Mouse (Mus musculus) myocyte (in vitro differentiated cells): ENCODE measurements around the gene Akt1. TPM values are rescaled to one million over a fixed set of nuclear protein-coding genes. Genes with fewer than 3 reads are reported as not detected.

Experiments
- H3K27me3 ChIP-seq: one replicate; pipeline ENCODE4 v1.6.1; 2011; ENCODE audit not compliant: control insufficient read depth, insufficient read depth, insufficient read length
- H3K36me3 ChIP-seq: one replicate; pipeline ENCODE4 v1.6.1; 2011; ENCODE audit not compliant: control insufficient read depth, insufficient read depth
- H3K4me2 ChIP-seq: one replicate; pipeline ENCODE4 v1.6.1; 2011; ENCODE audit warnings: low read depth, control low read depth
- H3K4me3 ChIP-seq: one replicate; pipeline ENCODE4 v1.5.1; 2011; ENCODE audit warnings: mild to moderate bottlenecking, control low read depth, moderate library complexity
- H3K79me2 ChIP-seq: one replicate; pipeline ENCODE4 v1.6.1; 2011; ENCODE audit not compliant: control insufficient read depth, insufficient read depth
- H3ac ChIP-seq: one replicate; pipeline ENCODE4 v1.6.1; 2011; ENCODE audit not compliant: control insufficient read depth, insufficient read length
- CEBPB ChIP-seq: IDR thresholded peaks from 2 replicates; pipeline ENCODE4 v1.6.1; 2011; ENCODE audit warnings: mild to moderate bottlenecking, moderate library complexity; ENCODE audit not compliant: poor library complexity, insufficient read depth, severe bottlenecking
- E2F4 ChIP-seq: IDR thresholded peaks from one replicate; pipeline ENCODE4 v1.6.1; 2011; ENCODE audit warnings: mild to moderate bottlenecking, control low read depth, moderate library complexity; ENCODE audit not compliant: insufficient read depth
- MAX ChIP-seq: IDR thresholded peaks from one replicate; pipeline ENCODE4 v1.6.1; 2011; ENCODE audit warnings: low read depth, mild to moderate bottlenecking, control low read depth
- MYOD1 ChIP-seq, 3 experiments: IDR thresholded peaks; one replicate each; pipeline ENCODE4 v1.6.1; 2011; ENCODE audit warnings: control low read depth in 2 of 3, low read depth in 2 of 3, mild to moderate bottlenecking in 2 of 3, moderate library complexity in 1 of 3; ENCODE audit not compliant: insufficient read length in 2 of 3, control insufficient read depth in 1 of 3
- MYOG ChIP-seq, 3 experiments: IDR thresholded peaks; one replicate each; pipeline ENCODE4 v1.6.1; 2011; ENCODE audit warnings: control low read depth in 2 of 3, low read depth in 2 of 3, mild to moderate bottlenecking in 2 of 3; ENCODE audit not compliant: insufficient read length in 2 of 3, control insufficient read depth in 1 of 3, insufficient read depth in 1 of 3
- POLR2A ChIP-seq: IDR thresholded peaks from one replicate; pipeline ENCODE4 v1.6.1; 2011; ENCODE audit warnings: low read depth, mild to moderate bottlenecking, control low read depth, moderate library complexity; ENCODE audit not compliant: insufficient read length
- POLR2AphosphoS2 ChIP-seq: IDR thresholded peaks from one replicate; pipeline ENCODE4 v1.6.1; 2011; ENCODE audit warnings: low read depth, control low read depth; ENCODE audit not compliant: insufficient read length
- REST ChIP-seq: IDR thresholded peaks from one replicate; pipeline ENCODE4 v1.6.1; 2011; ENCODE audit warnings: mild to moderate bottlenecking, control low read depth, moderate library complexity; ENCODE audit not compliant: insufficient read depth, insufficient read length
- SRF ChIP-seq: IDR thresholded peaks from one replicate; pipeline ENCODE4 v1.6.1; 2011; ENCODE audit warnings: low read depth; ENCODE audit not compliant: control insufficient read depth, insufficient read length
- TCF12 ChIP-seq: IDR thresholded peaks from one replicate; pipeline ENCODE4 v1.6.1; 2011; ENCODE audit warnings: mild to moderate bottlenecking, control low read depth; ENCODE audit not compliant: poor library complexity, insufficient read depth, severe bottlenecking
- TCF3 ChIP-seq: IDR thresholded peaks from one replicate; pipeline ENCODE4 v1.6.1; 2011; ENCODE audit warnings: low read depth, control low read depth; ENCODE audit not compliant: insufficient read length
- USF1 ChIP-seq: IDR thresholded peaks from one replicate; pipeline ENCODE4 v1.6.1; 2011; ENCODE audit warnings: low read depth, mild to moderate bottlenecking, control low read depth, moderate library complexity
- polyA plus RNA-seq: library from polyadenylated mRNA; unstranded; fragments of >200 nt; fragmentation: generic; extraction: Trizol; gene quantifications from one replicate; pipeline ENCODE4 v1.2.1, GENCODE M21; 2012; ENCODE audit warnings: missing spikeins

The Akt1 gene
- polyA plus RNA-seq, 1 experiment, result 352 TPM

- TF ChIP-seq POLR2A, result no peak
- no peak for TF ChIP-seq USF1
- no peak for TF ChIP-seq CEBPB
- TF ChIP-seq MAX, result no peak
- no peak for TF ChIP-seq REST
- no peak for TF ChIP-seq E2F4
- TF ChIP-seq MYOG (IDR thresholded peaks at IDR 0.05; ENCODE audit: control insufficient read depth in 1 of 3, insufficient read depth in 1 of 3, insufficient read length in 2 of 3, low read depth in 2 of 3), result peak; percentile 80 to 96 (median 88)
- peak; percentile 79 for TF ChIP-seq TCF12
- peak in 2 of 3 experiments; percentile 57 to 94 for TF ChIP-seq MYOD1 (IDR thresholded peaks at IDR 0.05; ENCODE audit: control insufficient read depth in 1 of 3, insufficient read length in 2 of 3, low read depth in 2 of 3)
- peak; percentile 74 for TF ChIP-seq TCF3
- peak; percentile 85 for TF ChIP-seq POLR2AphosphoS2
- TF ChIP-seq SRF, result no peak
These were observed 56.7 kb downstream of the Akt1 start for GRCm38 (mm10) chr12:112617898-112618380.

GRCm38 (mm10) chr12:112617184-112617583 lies 57.5 kb downstream of the Akt1 start:
- H3K4me2 ChIP-seq, result peak overlapping the region; percentile 58
- no peak overlapping the region for H3K4me3 ChIP-seq
- H3K27me3 ChIP-seq, result no peaks in the 10 kb centered on the region
- H3K36me3 ChIP-seq, result peaks cover 17% of the 10 kb centered on the region
- H3K79me2 ChIP-seq, result no peaks in the 10 kb centered on the region
- H3ac ChIP-seq, result no peak overlapping the region
- no peak for TF ChIP-seq CEBPB
- TF ChIP-seq TCF12, result no peak
- TF ChIP-seq MAX, result no peak
- TF ChIP-seq POLR2AphosphoS2, result peak; percentile 78
- TF ChIP-seq USF1, result no peak
- no peak for TF ChIP-seq POLR2A
- no peak for TF ChIP-seq SRF
- no peak for TF ChIP-seq E2F4

More at GRCm38 (mm10) chr12:112617898-112618380, 56.7 kb downstream of the Akt1 start:
- Histone ChIP-seq H3K4me3 (no peak overlapping the region), H3K79me2 (no peaks in the 10 kb centered on the region), H3K27me3 (no peaks in the 10 kb centered on the region), H3ac (no peak overlapping the region), H3K36me3 (peaks cover 11% of the 10 kb centered on the region), H3K4me2 (peak overlapping the region; percentile 96)

GRCm38 (mm10) chr12:112616668-112617067 lies 58.0 kb downstream of the Akt1 start:
- peak overlapping the region; percentile 12 for H3K4me2 ChIP-seq
- H3K27me3 ChIP-seq, result no peaks in the 10 kb centered on the region
- peaks cover 17% of the 10 kb centered on the region for H3K36me3 ChIP-seq
- no peak for TF ChIP-seq MYOG (IDR thresholded peaks at IDR 0.05; ENCODE audit: control insufficient read depth in 1 of 3, insufficient read depth in 1 of 3, insufficient read length in 2 of 3, low read depth in 2 of 3)
- no peak for TF ChIP-seq TCF3
- no peak for TF ChIP-seq CEBPB
- TF ChIP-seq E2F4, result no peak
- TF ChIP-seq POLR2A, result no peak
- TF ChIP-seq POLR2AphosphoS2, result peak; percentile 80
- TF ChIP-seq MYOD1 (IDR thresholded peaks at IDR 0.05; ENCODE audit: control insufficient read depth in 1 of 3, insufficient read length in 2 of 3, low read depth in 2 of 3), result no peak
- no peak overlapping the region for H3ac ChIP-seq
- H3K4me3 ChIP-seq, result no peak overlapping the region
- no peaks in the 10 kb centered on the region for H3K79me2 ChIP-seq

GRCm38 (mm10) chr12:112609031-112609430 lies 65.7 kb downstream of the Akt1 start:
- Histone ChIP-seq H3K79me2 (no peaks in the 10 kb centered on the region), H3K4me3 (no peak overlapping the region), H3K27me3 (no peaks in the 10 kb centered on the region), H3ac (no peak overlapping the region), H3K4me2 (no peak overlapping the region), H3K36me3 (peaks cover 18% of the 10 kb centered on the region)
- no peak for TF ChIP-seq MYOD1 (IDR thresholded peaks at IDR 0.05; ENCODE audit: control insufficient read depth in 1 of 3, insufficient read length in 2 of 3, low read depth in 2 of 3)
- TF ChIP-seq E2F4, result no peak
- TF ChIP-seq REST, result no peak

GRCm38 (mm10) chr12:112606998-112607397 lies 67.7 kb downstream of the Akt1 start:
- Histone ChIP-seq H3K27me3 (no peaks in the 10 kb centered on the region), H3K4me3 (no peak overlapping the region), H3ac (no peak overlapping the region), H3K36me3 (peaks cover 14% of the 10 kb centered on the region), H3K79me2 (no peaks in the 10 kb centered on the region), H3K4me2 (no peak overlapping the region)
- TF ChIP-seq USF1 (no peak), MYOG (IDR thresholded peaks at IDR 0.05; ENCODE audit: control insufficient read depth in 1 of 3, insufficient read depth in 1 of 3, insufficient read length in 2 of 3, low read depth in 2 of 3) (peak in 2 of 3 experiments; percentile 23 to 74), POLR2A (no peak), MYOD1 (IDR thresholded peaks at IDR 0.05; ENCODE audit: control insufficient read depth in 1 of 3, insufficient read length in 2 of 3, low read depth in 2 of 3) (peak in 2 of 3 experiments; percentile 63 to 71), POLR2AphosphoS2 (peak; percentile 13)
